In genomic region chr1:38985308-38985707, GRCm38 (mm10) we compare ENCODE assay signal across 8 mouse cellular contexts. TPM values are rescaled to one million over a fixed set of nuclear protein-coding genes. Genes with fewer than 3 reads are reported as not detected.
DNase-seq lines count a peak whose midpoint lies in the region; ATAC-seq and TF ChIP-seq lines count a peak whose summit lies in the region.

TSS of gene Pdcl3 (plus strand) at chr1:38985608.

- no peak within 1 kb of the TSS for H3K9ac ChIP-seq in forebrain, embryonic 13.5 days
- H3K9ac ChIP-seq in limb, embryonic 14.5 days (ENCODE audit: low read depth, low read length, severe bottlenecking) = no peak within 1 kb of the TSS
- H3K9ac ChIP-seq in stomach, embryonic 15.5 days = no peak within 1 kb of the TSS

- TF ChIP-seq POLR2A in limb, embryonic 14.5 days (IDR thresholded peaks at IDR 0.05; ENCODE audit: borderline replicate concordance, extremely low read depth, insufficient read depth, insufficient read length) = no peak

- H3K9me3 ChIP-seq in forebrain, embryonic 13.5 days (replicated peaks) = no peaks in the 10 kb centered on the region
- no peaks in the 10 kb centered on the region for H3K9me3 ChIP-seq in limb, embryonic 14.5 days (ENCODE audit: control insufficient read depth, low read length)
- H3K9me3 ChIP-seq in stomach, embryonic 15.5 days = no peaks in the 10 kb centered on the region

- H3K27me3 ChIP-seq in forebrain, embryonic 13.5 days = no peaks in the 10 kb centered on the region
- no peaks in the 10 kb centered on the region for H3K27me3 ChIP-seq in limb, embryonic 14.5 days (ENCODE audit: control insufficient read depth, insufficient read depth, low read length)
- H3K27me3 ChIP-seq in stomach, embryonic 15.5 days (replicated peaks) = no peaks in the 10 kb centered on the region

- H3K36me3 ChIP-seq in forebrain, embryonic 13.5 days (ENCODE audit: poor library complexity, severe bottlenecking) = no peaks in the 10 kb centered on the region
- no peaks in the 10 kb centered on the region for H3K36me3 ChIP-seq in limb, embryonic 14.5 days (ENCODE audit: control insufficient read depth, insufficient read depth, low read length)
- H3K36me3 ChIP-seq in stomach, embryonic 15.5 days = no peaks in the 10 kb centered on the region

- no peak for DNase-seq in urinary bladder, adult 2 months (ENCODE audit: low spot score)
- no peak for DNase-seq in urinary bladder, postnatal 4 days (ENCODE audit: low spot score in 2 of 2)
- no peak for DNase-seq in heart, postnatal 4 days
- no peak for DNase-seq in limb, embryonic 14.5 days (ENCODE audit: low spot score)
- DNase-seq in right cerebral cortex, postnatal 10 days (ENCODE audit: low spot score in 2 of 2) = no peak
- DNase-seq in urinary bladder, postnatal 36 days (ENCODE audit: low spot score in 2 of 2) = no peak

- peaks cover 17% of the 10 kb centered on the region for H3K4me1 ChIP-seq in forebrain, embryonic 13.5 days
- H3K4me1 ChIP-seq in limb, embryonic 14.5 days (ENCODE audit: control insufficient read depth, insufficient read depth, low read length) = peaks cover 5% of the 10 kb centered on the region
- H3K4me1 ChIP-seq in stomach, embryonic 15.5 days = peaks cover 10% of the 10 kb centered on the region; the same call in 1 of the 2 replicates

- WGBS in forebrain, embryonic 13.5 days = 82% methylated on average over 3 of the region's 3 CpGs
- WGBS in limb, embryonic 14.5 days = 80% methylated on average over 3 of the region's 3 CpGs
- WGBS in stomach, embryonic 15.5 days = 86% methylated on average over 3 of the region's 3 CpGs

- no peak within 1 kb of the TSS for H3K27ac ChIP-seq in forebrain, embryonic 13.5 days
- H3K27ac ChIP-seq in limb, embryonic 14.5 days (replicated peaks; ENCODE audit: low read depth, low read length) = no peak within 1 kb of the TSS
- H3K27ac ChIP-seq in stomach, embryonic 15.5 days = no peak within 1 kb of the TSS

- no peak for ATAC-seq in forebrain, embryonic 13.5 days
- ATAC-seq in limb, embryonic 14.5 days (ENCODE audit: low FRiP score, low read depth) = no peak
- ATAC-seq in stomach, embryonic 15.5 days (ENCODE audit: insufficient read depth, low FRiP score, low read depth) = no peak

- no peak within 1 kb of the TSS for H3K4me3 ChIP-seq in forebrain, embryonic 13.5 days
- no peak within 1 kb of the TSS for H3K4me3 ChIP-seq in limb, embryonic 14.5 days (replicated peaks; ENCODE audit: low read length)
- H3K4me3 ChIP-seq in stomach, embryonic 15.5 days (replicated peaks) = no peak within 1 kb of the TSS

- no peak within 1 kb of the TSS for H3K4me2 ChIP-seq in forebrain, embryonic 13.5 days
- H3K4me2 ChIP-seq in limb, embryonic 14.5 days (replicated peaks; ENCODE audit: low read depth, low read length, severe bottlenecking) = no peak within 1 kb of the TSS
- no peak within 1 kb of the TSS for H3K4me2 ChIP-seq in stomach, embryonic 15.5 days

RNA-seq across cellular contexts. Expression of gene Pdcl3, which starts in this region (rescaled TPM):
- polyA plus RNA-seq in urinary bladder, adult 2 months (2012; rRNA removed) = 252 and 254 TPM in 2 replicates
- polyA plus RNA-seq in forebrain, embryonic 13.5 days (2015; fragmentation: Nextera tagmentation; extraction: Ambion mirVana) = 173 and 192 TPM in 2 replicates
- 100 to 1,000 TPM; 114 TPM for total RNA-seq in heart, postnatal 4 days (2021)
- 62.7 and 85.8 TPM in 2 replicates for polyA plus RNA-seq in limb, embryonic 14.5 days (2012; rRNA removed)
- polyA plus RNA-seq in limb, embryonic 14.5 days (2014; fragmentation: Nextera tagmentation; extraction: Ambion mirVana) = 143 and 149 TPM in 2 replicates
- 174 and 176 TPM in 2 replicates for polyA plus RNA-seq in stomach, embryonic 15.5 days (2015; fragmentation: Nextera tagmentation; extraction: Ambion mirVana)
